Mouse (Mus musculus): ENCODE results near the gene Slit1.

DNA sequence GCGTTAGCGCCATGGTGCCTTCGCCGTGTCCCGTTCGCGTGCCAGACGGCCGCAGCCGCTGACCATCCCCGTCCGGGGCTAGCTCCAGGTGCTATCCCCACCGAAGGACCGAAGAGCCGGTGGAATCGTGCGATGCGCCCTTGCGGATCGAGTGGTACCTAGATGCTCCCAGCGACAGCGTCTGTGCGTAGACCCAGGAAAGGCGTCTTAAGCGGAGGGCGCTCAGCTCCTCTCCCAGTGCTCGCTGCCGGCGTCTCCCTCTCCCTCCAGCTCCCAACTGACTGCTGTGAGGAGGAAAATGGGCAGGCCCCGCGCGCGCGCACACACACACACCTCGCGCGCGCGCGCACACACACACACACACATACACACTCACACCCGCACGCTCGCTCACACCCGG, at the start of gene Slit1:
- TF ChIP-seq POLR2A (IDR thresholded peaks at IDR 0.05; ENCODE audit: borderline replicate concordance, extremely low read depth, low read depth, low read length) (no peak), CTCF (IDR thresholded peaks at IDR 0.05; ENCODE audit: insufficient read depth, low read length) (no peak)
